Mouse (Mus musculus): ENCODE measurements around the gene Pex11a. TPM values are rescaled to one million over a fixed set of nuclear protein-coding genes. Genes with fewer than 3 reads are reported as not detected.
"Not testable (repeated sequence)": the region's sequence is repeated elsewhere in the genome, so short reads cannot be mapped to it uniquely, and the experiment has no call there.

Pex11a gene
- 12.7 and 14.2 TPM in 2 replicates for polyA plus RNA-seq (2015; fragmentation: Nextera tagmentation; extraction: Ambion mirVana)

- Histone ChIP-seq H3K4me2 (peak within 1 kb of the TSS; percentile 97), H3K9ac (peak within 1 kb of the TSS; percentile 65), H3K36me3 (ENCODE audit: poor library complexity, severe bottlenecking) (0 out of 2 replicates have a peak, but pooled peaks cover 3% of the 10 kb centered on the region), H3K27ac (no peak within 1 kb of the TSS), H3K4me1 (peaks cover 13% of the 10 kb centered on the region; the same call in 1 of the 2 replicates), H3K9me3 (replicated peaks) (no peaks in the 10 kb centered on the region), H3K27me3 (no peaks in the 10 kb centered on the region), H3K4me3 (peak within 1 kb of the TSS; percentile 56)
- peak; percentile 94 for ATAC-seq
- WGBS, result 3% methylated on average over 46 of the region's 46 CpGs
These were observed at the start of gene Pex11a, which contains the start of gene Wdr93 for GRCm38 (mm10) chr7:79742659-79743536. TSS of gene Pex11a (minus strand) at chr7:79743131. TSS of gene Wdr93 (plus strand) at chr7:79743163.

- not testable (repeated sequence) for H3K9ac ChIP-seq; H3K4me2 ChIP-seq; ATAC-seq; H3K9me3 ChIP-seq (replicated peaks); H3K27ac ChIP-seq; H3K4me3 ChIP-seq; H3K36me3 ChIP-seq (ENCODE audit: poor library complexity, severe bottlenecking)
- H3K4me1 ChIP-seq, result peaks cover 15% of the 10 kb centered on the region; the same call in 1 of the 2 replicates
- H3K27me3 ChIP-seq, result peaks cover 45% of the 10 kb centered on the region
- WGBS, result 33% methylated on average over 2 of the region's 2 CpGs
These were observed 46.9 kb upstream of the Pex11a start for GRCm38 (mm10) chr7:79789812-79790211.

GRCm38 (mm10) chr7:79786295-79786694, 43.4 kb upstream of the Pex11a start:
- WGBS, result 19% methylated on average over 6 of the region's 6 CpGs
- Histone ChIP-seq H3K9ac (no peak overlapping the region), H3K36me3 (ENCODE audit: poor library complexity, severe bottlenecking) (no peaks in the 10 kb centered on the region), H3K27ac (no peak overlapping the region), H3K9me3 (replicated peaks) (no peaks in the 10 kb centered on the region), H3K27me3 (peaks cover 10% of the 10 kb centered on the region), H3K4me2 (no peak overlapping the region), H3K4me3 (no peak overlapping the region), H3K4me1 (no peaks in the 10 kb centered on the region)
- ATAC-seq, result 0 out of 2 replicates have a peak, but pooled peaks have one; percentile 27

- Histone ChIP-seq H3K4me1 (no peaks in the 10 kb centered on the region), H3K9ac (no peak overlapping the region), H3K9me3 (replicated peaks) (no peaks in the 10 kb centered on the region), H3K4me3 (no peak overlapping the region), H3K4me2 (no peak overlapping the region), H3K27ac (no peak overlapping the region), H3K36me3 (ENCODE audit: poor library complexity, severe bottlenecking) (no peaks in the 10 kb centered on the region), H3K27me3 (no peaks in the 10 kb centered on the region)
- 78% methylated on average over 2 of the region's 2 CpGs for WGBS
- ATAC-seq, result no peak
These were observed 39.6 kb upstream of the Pex11a start for GRCm38 (mm10) chr7:79782516-79782855.

- no peak for ATAC-seq
- no peak overlapping the region for H3K4me2 ChIP-seq
- H3K36me3 ChIP-seq (ENCODE audit: poor library complexity, severe bottlenecking), result no peaks in the 10 kb centered on the region
- no peak overlapping the region for H3K4me3 ChIP-seq
- WGBS, result 81% methylated on average over 11 of the region's 11 CpGs
- H3K27me3 ChIP-seq, result no peaks in the 10 kb centered on the region
- H3K4me1 ChIP-seq, result no peaks in the 10 kb centered on the region
- no peak overlapping the region for H3K9ac ChIP-seq
- H3K27ac ChIP-seq, result no peak overlapping the region
- H3K9me3 ChIP-seq (replicated peaks), result no peaks in the 10 kb centered on the region
These were observed 39.0 kb upstream of the Pex11a start for GRCm38 (mm10) chr7:79781826-79782515.

- Histone ChIP-seq H3K9me3 (replicated peaks) (no peaks in the 10 kb centered on the region), H3K27me3 (no peaks in the 10 kb centered on the region), H3K36me3 (ENCODE audit: poor library complexity, severe bottlenecking) (no peaks in the 10 kb centered on the region), H3K4me2 (peak overlapping the region; percentile 41), H3K27ac (no peak overlapping the region), H3K4me1 (no peaks in the 10 kb centered on the region), H3K9ac (0 out of 2 replicates have a peak overlapping the region, but pooled peaks have one; percentile 22), H3K4me3 (no peak overlapping the region)
- ATAC-seq, result no peak
- 35% methylated on average over 16 of the region's 16 CpGs for WGBS
These were observed 38.0 kb upstream of the Pex11a start for GRCm38 (mm10) chr7:79780647-79781626.

GRCm38 (mm10) chr7:79771561-79772512, 28.9 kb upstream of the Pex11a start:
- Histone ChIP-seq H3K27me3 (no peaks in the 10 kb centered on the region), H3K27ac (no peak overlapping the region), H3K9me3 (replicated peaks) (no peaks in the 10 kb centered on the region), H3K9ac (no peak overlapping the region), H3K4me1 (no peaks in the 10 kb centered on the region), H3K4me2 (no peak overlapping the region), H3K4me3 (no peak overlapping the region), H3K36me3 (ENCODE audit: poor library complexity, severe bottlenecking) (no peaks in the 10 kb centered on the region)
- no peak for ATAC-seq
- WGBS, result 45% methylated on average over 15 of the region's 15 CpGs

GRCm38 (mm10) chr7:79769664-79770063, 26.7 kb upstream of the Pex11a start:
- ATAC-seq, result no peak
- Histone ChIP-seq H3K27me3 (no peaks in the 10 kb centered on the region), H3K27ac (no peak overlapping the region), H3K4me2 (no peak overlapping the region), H3K36me3 (ENCODE audit: poor library complexity, severe bottlenecking) (no peaks in the 10 kb centered on the region), H3K4me1 (no peaks in the 10 kb centered on the region), H3K9me3 (replicated peaks) (no peaks in the 10 kb centered on the region), H3K9ac (no peak overlapping the region), H3K4me3 (no peak overlapping the region)
- WGBS, result 87% methylated on average over 3 of the region's 3 CpGs

GRCm38 (mm10) chr7:79765991-79766390, 23.1 kb upstream of the Pex11a start:
- no peak overlapping the region for H3K9ac ChIP-seq
- H3K4me3 ChIP-seq, result no peak overlapping the region
- no peaks in the 10 kb centered on the region for H3K4me1 ChIP-seq
- WGBS, result 48% methylated on average over 1 of the region's 1 CpGs
- no peaks in the 10 kb centered on the region for H3K9me3 ChIP-seq (replicated peaks)
- H3K27me3 ChIP-seq, result no peaks in the 10 kb centered on the region
- ATAC-seq, result no peak
- H3K27ac ChIP-seq, result no peak overlapping the region
- H3K4me2 ChIP-seq, result no peak overlapping the region
- no peaks in the 10 kb centered on the region for H3K36me3 ChIP-seq (ENCODE audit: poor library complexity, severe bottlenecking)

GRCm38 (mm10) chr7:79762106-79762505, 19.2 kb upstream of the Pex11a start:
- Histone ChIP-seq H3K36me3 (ENCODE audit: poor library complexity, severe bottlenecking) (no peaks in the 10 kb centered on the region), H3K9me3 (replicated peaks) (no peaks in the 10 kb centered on the region), H3K27ac (no peak overlapping the region), H3K4me3 (no peak overlapping the region), H3K9ac (no peak overlapping the region), H3K4me1 (no peaks in the 10 kb centered on the region), H3K4me2 (no peak overlapping the region), H3K27me3 (no peaks in the 10 kb centered on the region)
- no peak for ATAC-seq
- WGBS, result 81% methylated on average over 8 of the region's 8 CpGs

Measured in forebrain, embryonic 13.5 days (tissue).